Mouse (Mus musculus) urinary bladder, postnatal 10 days (tissue): ENCODE measurements around the gene Lck.
"Not testable (repeated sequence)": the region's sequence is repeated elsewhere in the genome, so short reads cannot be mapped to it uniquely, and the experiment has no call there.

ENCODE experiments used
- DNase-seq: peaks from one replicate; pipeline ENCODE4 v3.0.0; 2022; ENCODE audit warnings: low spot score

Gene Lck

GRCm38 (mm10) chr4:129555421-129555861 is 18.0 kb downstream of the Lck start:
- DNase-seq = no peak

GRCm38 (mm10) chr4:129554512-129554911 is 18.9 kb downstream of the Lck start:
- DNase-seq = not testable (repeated sequence)

GRCm38 (mm10) chr4:129550295-129550694 is 23.1 kb downstream of the Lck start:
- no peak for DNase-seq

- DNase-seq = no peak
Observed at GRCm38 (mm10) chr4:129549306-129549705, 24.1 kb downstream of the Lck start.

- not testable (repeated sequence) for DNase-seq
Observed at GRCm38 (mm10) chr4:129547631-129548030, 25.8 kb downstream of the Lck start.

- no peak for DNase-seq
Observed at GRCm38 (mm10) chr4:129544106-129544505, 29.3 kb downstream of the Lck start.

GRCm38 (mm10) chr4:129542592-129543141 is 30.8 kb downstream of the Lck start, which contains the start of gene Hdac1:
Gene Hdac1, minus strand, starts transcription at chr4:129542713.
- DNase-seq = peak; percentile 94

GRCm38 (mm10) chr4:129541868-129542591 is 31.4 kb downstream of the Lck start:
- no peak for DNase-seq

- DNase-seq = no peak
Observed at GRCm38 (mm10) chr4:129540012-129540411, 33.4 kb downstream of the Lck start.

- not testable (repeated sequence) for DNase-seq
Observed at GRCm38 (mm10) chr4:129528901-129529300, 44.5 kb downstream of the Lck start.

- DNase-seq = no peak
Observed at GRCm38 (mm10) chr4:129525889-129526288, 47.6 kb downstream of the Lck start.

- no peak for DNase-seq
Observed at GRCm38 (mm10) chr4:129525338-129525737, 48.1 kb downstream of the Lck start.

GRCm38 (mm10) chr4:129518519-129518918 is 54.9 kb downstream of the Lck start:
- DNase-seq = no peak

- DNase-seq = no peak
Observed at GRCm38 (mm10) chr4:129516925-129517324, 56.5 kb downstream of the Lck start.

GRCm38 (mm10) chr4:129514300-129514898 is 59.0 kb downstream of the Lck start:
- no peak for DNase-seq

- no peak for DNase-seq
Observed at GRCm38 (mm10) chr4:129513891-129514290, 59.5 kb downstream of the Lck start.

GRCm38 (mm10) chr4:129513086-129513767 is 60.2 kb downstream of the Lck start, which contains the start of gene Marcksl1:
Gene Marcksl1, plus strand, starts transcription at chr4:129513581.
- peak; percentile 69 for DNase-seq

GRCm38 (mm10) chr4:129511413-129512096 is 61.9 kb downstream of the Lck start:
- DNase-seq = no peak

- no peak for DNase-seq
Observed at GRCm38 (mm10) chr4:129510723-129511412, 62.6 kb downstream of the Lck start.

GRCm38 (mm10) chr4:129509650-129510049 is 63.8 kb downstream of the Lck start:
- DNase-seq = no peak
